ENCODE assay signal across 8 mouse cellular contexts in the genomic region with DNA sequence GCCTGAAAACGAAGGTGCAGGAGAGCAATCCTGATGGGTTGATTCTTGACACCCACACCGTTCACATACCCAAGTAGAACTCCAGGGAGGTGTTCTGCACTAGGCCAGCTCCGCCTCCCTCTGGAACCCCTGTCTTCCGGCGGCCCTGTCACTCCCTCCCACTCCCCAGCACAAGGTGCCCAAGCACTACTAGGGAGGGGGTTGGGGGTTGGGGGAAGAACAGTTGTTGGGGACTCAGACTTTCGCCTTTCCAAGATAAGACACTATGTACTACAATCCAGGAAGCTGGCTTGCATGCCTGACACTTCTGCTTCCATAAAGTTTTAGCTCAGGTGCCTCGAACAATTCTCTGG. TPM values are rescaled to one million over a fixed set of nuclear protein-coding genes. Genes with fewer than 3 reads are reported as not detected.
DNase-seq lines count a peak whose midpoint lies in the region; ATAC-seq and TF ChIP-seq lines count a peak whose summit lies in the region.

No protein-coding gene starts in this region.

- H3K4me3 ChIP-seq in layer of hippocampus, adult 2 months: peak overlapping the region; percentile 69
- peak overlapping the region; percentile 67 for H3K4me3 ChIP-seq in embryonic facial prominence, embryonic 11.5 days (ENCODE audit: low read depth, low read length)
- H3K4me3 ChIP-seq in hindbrain, embryonic 16.5 days (ENCODE audit: low read length): peak overlapping the region; percentile 61
- peak overlapping the region; percentile 76 for H3K4me3 ChIP-seq in midbrain, embryonic 16.5 days (ENCODE audit: low read depth, low read length)

- peak overlapping the region; percentile 69 for H3K4me2 ChIP-seq in embryonic facial prominence, embryonic 11.5 days (ENCODE audit: low read depth, low read length)
- H3K4me2 ChIP-seq in hindbrain, embryonic 16.5 days (ENCODE audit: low read length): peak overlapping the region; percentile 87
- H3K4me2 ChIP-seq in midbrain, embryonic 16.5 days (ENCODE audit: low read length): peak overlapping the region; percentile 93

- no peaks in the 10 kb centered on the region for H3K4me1 ChIP-seq in embryonic facial prominence, embryonic 11.5 days (ENCODE audit: control insufficient read depth, insufficient read depth, low read length)
- H3K4me1 ChIP-seq in hindbrain, embryonic 16.5 days (ENCODE audit: control insufficient read depth, insufficient read depth, low read depth, low read length): peaks cover 15% of the 10 kb centered on the region
- peaks cover 13% of the 10 kb centered on the region for H3K4me1 ChIP-seq in midbrain, embryonic 16.5 days (ENCODE audit: control insufficient read depth, insufficient read depth, low read length)

- peak; percentile 77; the same call in 1 of the 2 replicates for ATAC-seq in embryonic facial prominence, embryonic 11.5 days (replicated peaks; ENCODE audit: insufficient number of reproducible peaks, low FRiP score, low TSS enrichment, low read depth)
- peak; percentile 88 for ATAC-seq in hindbrain, embryonic 16.5 days
- peak; percentile 81 for ATAC-seq in midbrain, embryonic 16.5 days

- DNase-seq in layer of hippocampus, adult 2 months (ENCODE audit: low spot score in 2 of 2): no peak
- DNase-seq in layer of hippocampus, postnatal 36 days: no peak
- DNase-seq in embryonic facial prominence, embryonic 11.5 days (ENCODE audit: low spot score): no peak
- DNase-seq in kidney, adult 8-10 months: no peak
- DNase-seq in right cerebral cortex, postnatal 25 days: no peak
- no peak for DNase-seq in Muller cell, postnatal 12 days (ENCODE audit: inconsistent ontology term)

- H3K36me3 ChIP-seq in embryonic facial prominence, embryonic 11.5 days (replicated peaks; ENCODE audit: control insufficient read depth, insufficient read depth, low read depth, low read length): no peaks in the 10 kb centered on the region
- no peaks in the 10 kb centered on the region for H3K36me3 ChIP-seq in hindbrain, embryonic 16.5 days (ENCODE audit: control insufficient read depth, insufficient read depth, low read length)
- no peaks in the 10 kb centered on the region; the same call in 1 of the 2 replicates for H3K36me3 ChIP-seq in midbrain, embryonic 16.5 days (ENCODE audit: control insufficient read depth, insufficient read depth, low read length)

- peak overlapping the region; percentile 66 for H3K9ac ChIP-seq in embryonic facial prominence, embryonic 11.5 days (replicated peaks; ENCODE audit: low read length)
- peak overlapping the region; percentile 80 for H3K9ac ChIP-seq in hindbrain, embryonic 16.5 days (ENCODE audit: low read depth, low read length)
- H3K9ac ChIP-seq in midbrain, embryonic 16.5 days (ENCODE audit: low read depth, low read length): peak overlapping the region; percentile 75

- TF ChIP-seq CTCF in layer of hippocampus, adult 2 months (conservative IDR thresholded peaks at IDR 0.05): no peak

- H3K9me3 ChIP-seq in embryonic facial prominence, embryonic 11.5 days (replicated peaks; ENCODE audit: control insufficient read depth, low read length): no peaks in the 10 kb centered on the region
- H3K9me3 ChIP-seq in hindbrain, embryonic 16.5 days (ENCODE audit: control insufficient read depth, low read length): no peaks in the 10 kb centered on the region
- H3K9me3 ChIP-seq in midbrain, embryonic 16.5 days (replicated peaks; ENCODE audit: control insufficient read depth, low read length, poor library complexity, severe bottlenecking): no peaks in the 10 kb centered on the region

- peak overlapping the region; percentile 94 for H3K27ac ChIP-seq in layer of hippocampus, adult 2 months
- H3K27ac ChIP-seq in embryonic facial prominence, embryonic 11.5 days (replicated peaks; ENCODE audit: low read depth, low read length): no peak overlapping the region
- H3K27ac ChIP-seq in hindbrain, embryonic 16.5 days (ENCODE audit: low read depth, low read length): peak overlapping the region; percentile 74
- H3K27ac ChIP-seq in midbrain, embryonic 16.5 days (ENCODE audit: low read length): peak overlapping the region; percentile 76

- no peaks in the 10 kb centered on the region for H3K27me3 ChIP-seq in embryonic facial prominence, embryonic 11.5 days (ENCODE audit: control insufficient read depth, insufficient read depth, low read length)
- H3K27me3 ChIP-seq in hindbrain, embryonic 16.5 days (replicated peaks; ENCODE audit: control insufficient read depth, insufficient read depth, low read length): no peaks in the 10 kb centered on the region
- H3K27me3 ChIP-seq in midbrain, embryonic 16.5 days (ENCODE audit: control insufficient read depth, insufficient read depth, low read depth, low read length): no peaks in the 10 kb centered on the region

- 10% methylated on average over 7 of the region's 7 CpGs for WGBS in embryonic facial prominence, embryonic 11.5 days
- WGBS in hindbrain, embryonic 16.5 days: 10% methylated on average over 7 of the region's 7 CpGs
- 14% methylated on average over 7 of the region's 7 CpGs for WGBS in midbrain, embryonic 16.5 days

RNA-seq across cellular contexts. Expression of gene Chd8, which starts 12.9 kb away (rescaled TPM):
- total RNA-seq in layer of hippocampus, adult 2 months (2021): 100 to 1,000 TPM; 126 to 138 TPM
- 100 to 1,000 TPM; 123 to 143 TPM for total RNA-seq in layer of hippocampus, postnatal 36 days (2021)
- polyA plus RNA-seq in embryonic facial prominence, embryonic 11.5 days (2014; fragmentation: Nextera tagmentation; extraction: Ambion mirVana): 47.5 and 55.4 TPM in 2 replicates
- polyA plus RNA-seq in hindbrain, embryonic 16.5 days (2015; fragmentation: Nextera tagmentation; extraction: Ambion mirVana): 31.0 and 32.9 TPM in 2 replicates
- polyA plus RNA-seq in midbrain, embryonic 16.5 days (2015; fragmentation: Nextera tagmentation; extraction: Ambion mirVana): 43.1 and 45.5 TPM in 2 replicates

RNA-seq across cellular contexts. Expression of gene Tox4, which starts 34.3 kb away (rescaled TPM):
- 10 to 100 TPM; 63.9 to 66.0 TPM for total RNA-seq in layer of hippocampus, adult 2 months (2021)
- total RNA-seq in layer of hippocampus, postnatal 36 days (2021): 10 to 100 TPM; 58.3 to 63.0 TPM
- 47.7 and 51.5 TPM in 2 replicates for polyA plus RNA-seq in embryonic facial prominence, embryonic 11.5 days (2014; fragmentation: Nextera tagmentation; extraction: Ambion mirVana)
- 46.9 and 54.1 TPM in 2 replicates for polyA plus RNA-seq in hindbrain, embryonic 16.5 days (2015; fragmentation: Nextera tagmentation; extraction: Ambion mirVana)
- 51.8 and 55.6 TPM in 2 replicates for polyA plus RNA-seq in midbrain, embryonic 16.5 days (2015; fragmentation: Nextera tagmentation; extraction: Ambion mirVana)

RNA-seq across cellular contexts. Expression of gene Rab2b, which starts 34.7 kb away (rescaled TPM):
- total RNA-seq in layer of hippocampus, adult 2 months (2021): 10 to 100 TPM; 35.4 to 36.2 TPM
- total RNA-seq in layer of hippocampus, postnatal 36 days (2021): 10 to 100 TPM; 35.7 to 37.1 TPM
- 26.1 and 26.5 TPM in 2 replicates for polyA plus RNA-seq in embryonic facial prominence, embryonic 11.5 days (2014; fragmentation: Nextera tagmentation; extraction: Ambion mirVana)
- 55.5 and 59.0 TPM in 2 replicates for polyA plus RNA-seq in hindbrain, embryonic 16.5 days (2015; fragmentation: Nextera tagmentation; extraction: Ambion mirVana)
- 62.5 and 65.9 TPM in 2 replicates for polyA plus RNA-seq in midbrain, embryonic 16.5 days (2015; fragmentation: Nextera tagmentation; extraction: Ambion mirVana)

RNA-seq across cellular contexts. Expression of gene Supt16, which starts 47.5 kb away (rescaled TPM):
- total RNA-seq in layer of hippocampus, adult 2 months (2021): 10 to 100 TPM; 53.4 to 53.9 TPM
- 10 to 100 TPM; 52.2 to 53.9 TPM for total RNA-seq in layer of hippocampus, postnatal 36 days (2021)
- 83.8 and 91.2 TPM in 2 replicates for polyA plus RNA-seq in embryonic facial prominence, embryonic 11.5 days (2014; fragmentation: Nextera tagmentation; extraction: Ambion mirVana)
- 37.1 and 39.0 TPM in 2 replicates for polyA plus RNA-seq in hindbrain, embryonic 16.5 days (2015; fragmentation: Nextera tagmentation; extraction: Ambion mirVana)
- polyA plus RNA-seq in midbrain, embryonic 16.5 days (2015; fragmentation: Nextera tagmentation; extraction: Ambion mirVana): 38.0 and 46.6 TPM in 2 replicates
